Mouse (Mus musculus) heart, postnatal 10 days (tissue): ENCODE results near the gene Slc7a1. TPM values are rescaled to one million over a fixed set of nuclear protein-coding genes. Genes with fewer than 3 reads are reported as not detected.

ENCODE experiments used
- DNase-seq, 2 experiments: peaks; one replicate each; pipeline ENCODE4 v3.0.0; 2021
- intact Hi-C: fragments of 180-260 bp; cut with DNase I; formaldehyde crosslinking; loops from one replicate; pipeline ENCODE4 v1.15.1; 2025
- total RNA-seq, 2 experiments: library from RNA; stranded (reverse); gene quantifications; 2 replicates each; pipeline ENCODE4 v1.2.3; 2021

The Slc7a1 gene
- total RNA-seq: 10 to 100 TPM; 22.5 to 23.5 TPM

DNA sequence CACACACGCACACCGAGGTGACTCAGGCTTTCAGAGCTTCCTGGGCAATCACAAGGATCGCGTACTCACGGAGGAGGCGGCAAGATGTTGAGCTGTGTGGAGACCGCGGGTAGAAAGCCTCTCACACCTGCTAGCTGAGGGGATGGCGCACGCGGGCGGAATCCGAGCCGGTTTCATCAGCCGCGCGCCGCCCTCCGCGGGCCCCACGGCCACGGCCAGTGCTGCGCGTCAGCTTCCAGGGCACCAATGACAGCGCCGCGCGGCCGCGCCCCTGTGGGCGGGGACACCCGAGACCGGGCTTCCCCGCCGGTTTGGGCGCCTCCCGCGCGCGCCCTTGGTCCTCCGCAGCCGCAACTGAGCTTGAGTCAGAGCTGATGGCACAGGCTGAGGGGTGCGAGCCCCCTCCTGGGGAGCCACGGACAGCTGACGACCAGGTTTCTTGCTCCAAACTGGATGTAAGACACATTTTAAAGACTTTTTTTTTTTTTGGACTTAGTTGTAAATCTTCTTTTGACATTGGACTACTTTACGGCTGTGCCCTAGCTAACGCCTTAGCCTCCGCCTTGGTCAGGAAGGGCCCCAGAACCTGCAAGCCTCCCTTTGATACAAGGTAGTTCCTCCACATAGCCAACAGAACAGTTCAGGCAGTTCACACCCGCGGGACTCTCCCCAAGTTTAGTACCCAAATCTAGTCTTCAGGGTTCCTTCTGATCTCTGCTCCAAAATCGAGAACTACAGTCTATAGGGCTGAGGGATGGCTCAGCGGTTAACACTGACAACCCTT, at the start of gene Slc7a1:
Slc7a1 (minus strand) TSS at position 245 of the 784 bp plus-strand sequence.
- intact Hi-C loops: loop anchor here (5.0 kb wide), 2 partner anchors 47 to 58 kb away; no protein-coding TSS in a partner anchor
- DNase-seq: peak; percentile 90

GRCm38 (mm10) chr5:148444974-148445373, 45.3 kb upstream of the Slc7a1 start:
- intact Hi-C loops: loop anchor here (5.0 kb wide), 1 partner anchor 43 kb away; no protein-coding TSS in a partner anchor
- DNase-seq: no peak

- intact Hi-C loops: no loop called here
Observed at GRCm38 (mm10) chr5:148443734-148444133, 44.0 kb upstream of the Slc7a1 start.

GRCm38 (mm10) chr5:148435660-148436059, 36.0 kb upstream of the Slc7a1 start:
- intact Hi-C loops: no loop called here
- DNase-seq: no peak

More at GRCm38 (mm10) chr5:148443734-148444133, 44.0 kb upstream of the Slc7a1 start:
- peak; percentile 77 to 80 for DNase-seq

DNA sequence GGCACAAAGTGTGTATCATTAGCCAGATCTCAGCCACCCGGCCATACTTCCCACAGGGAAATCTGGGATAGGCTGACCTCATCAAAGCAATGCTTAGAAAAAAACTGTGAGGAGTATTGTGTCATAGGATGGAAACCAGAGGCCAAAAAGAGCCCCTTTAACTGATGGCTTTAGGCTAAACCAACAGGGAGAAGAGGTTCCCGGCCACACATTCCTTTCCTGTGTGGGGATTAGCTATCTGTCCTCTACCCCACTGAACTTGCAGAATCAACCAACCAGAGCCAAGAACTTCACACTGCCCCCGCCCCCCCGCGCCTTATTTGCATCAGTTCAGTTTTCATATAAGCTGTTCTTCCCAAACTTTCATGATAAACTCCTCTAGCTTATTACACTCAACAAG, 32.4 kb upstream of the Slc7a1 start:
- DNase-seq: no peak
- intact Hi-C loops: no loop called here

GRCm38 (mm10) chr5:148428846-148429245, 29.1 kb upstream of the Slc7a1 start:
- intact Hi-C loops: no loop called here

GRCm38 (mm10) chr5:148425136-148425535, 25.4 kb upstream of the Slc7a1 start:
- no peak for DNase-seq
- intact Hi-C loops: no loop called here

More at GRCm38 (mm10) chr5:148428846-148429245, 29.1 kb upstream of the Slc7a1 start:
- DNase-seq: no peak

DNA sequence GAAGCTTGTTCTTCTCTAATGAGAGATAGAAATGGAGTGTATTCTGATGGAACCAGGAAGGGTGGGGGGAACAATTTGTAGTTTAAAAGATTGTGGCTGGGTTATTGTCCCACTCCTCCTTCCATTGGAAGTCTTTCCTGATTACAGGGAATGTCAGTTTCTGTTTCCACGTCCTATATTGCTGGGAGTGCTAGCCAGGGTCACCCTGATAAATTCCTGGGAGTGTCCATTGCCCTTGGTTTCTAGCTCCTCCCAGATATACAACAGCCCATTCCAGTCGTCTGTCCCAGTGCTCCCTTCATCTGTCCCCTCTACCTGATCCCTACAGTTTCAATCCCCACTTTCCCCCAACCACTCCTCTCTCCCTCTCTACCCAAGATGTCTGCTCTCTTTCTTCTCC, 21.6 kb upstream of the Slc7a1 start:
- no peak for DNase-seq
- intact Hi-C loops: no loop called here

GRCm38 (mm10) chr5:148419112-148419526, 19.4 kb upstream of the Slc7a1 start:
- intact Hi-C loops: no loop called here
- DNase-seq: peak; percentile 64 to 65

- intact Hi-C loops: no loop called here
- DNase-seq: no peak
Observed at GRCm38 (mm10) chr5:148418436-148418835, 18.7 kb upstream of the Slc7a1 start.

- DNase-seq: no peak
- intact Hi-C loops: no loop called here
Observed at GRCm38 (mm10) chr5:148417756-148418155, 18.1 kb upstream of the Slc7a1 start.

GRCm38 (mm10) chr5:148416461-148416860, 16.8 kb upstream of the Slc7a1 start:
- intact Hi-C loops: no loop called here
- peak in 1 of 2 experiments; percentile 8 for DNase-seq

GRCm38 (mm10) chr5:148414233-148414632, 14.5 kb upstream of the Slc7a1 start:
- peak in 1 of 2 experiments; percentile 5 for DNase-seq
- intact Hi-C loops: no loop called here

DNA sequence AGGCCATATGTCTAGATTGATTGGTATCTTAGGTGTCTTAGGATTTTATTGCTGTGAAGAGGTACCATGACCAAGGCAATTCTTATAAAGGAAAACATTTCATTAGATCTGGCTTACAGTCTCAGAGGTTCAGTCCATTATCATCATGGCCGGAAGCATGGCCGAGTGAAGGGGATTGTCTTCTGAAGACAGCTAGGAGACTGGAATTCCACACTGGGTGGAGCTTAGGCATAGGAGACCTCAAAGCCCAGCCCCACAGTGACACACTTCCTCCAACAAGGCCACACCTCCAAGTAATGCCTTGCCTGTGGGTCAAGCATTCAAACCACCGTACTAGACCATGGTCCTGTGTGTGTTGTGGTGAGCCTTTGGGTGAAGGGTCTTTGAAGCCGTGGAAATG, 12.8 kb upstream of the Slc7a1 start:
- DNase-seq: no peak
- intact Hi-C loops: no loop called here

DNA sequence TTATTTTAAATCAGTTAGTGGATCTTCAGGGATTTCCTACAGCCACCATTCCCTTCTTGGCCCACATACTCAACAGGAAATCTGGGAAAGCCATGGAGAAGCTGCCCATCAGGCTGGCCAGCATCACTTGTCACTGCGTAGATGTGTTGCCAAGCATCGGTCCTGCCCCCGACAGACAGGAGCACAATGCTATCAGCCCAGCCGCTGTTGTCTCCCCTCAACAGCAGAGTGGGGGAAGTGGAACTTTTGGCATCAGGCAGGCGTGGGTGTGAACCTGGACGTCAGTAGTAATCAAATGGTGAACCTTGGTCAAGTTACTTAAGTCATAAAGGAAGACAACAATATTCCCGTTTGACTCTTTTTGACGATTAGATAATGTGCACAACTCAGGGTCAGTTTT, 9.8 kb upstream of the Slc7a1 start:
- DNase-seq: peak; percentile 49 to 51

GRCm38 (mm10) chr5:148406913-148407312, 7.2 kb upstream of the Slc7a1 start:
- intact Hi-C loops: no loop called here
- no peak for DNase-seq

More for the DNA sequence above, 9.8 kb upstream of the Slc7a1 start:
- intact Hi-C loops: no loop called here

GRCm38 (mm10) chr5:148404548-148404947, 4.8 kb upstream of the Slc7a1 start:
- no peak for DNase-seq
- intact Hi-C loops: loop anchor here (5.0 kb wide), 1 partner anchor 43 kb away; no protein-coding TSS in a partner anchor

DNA sequence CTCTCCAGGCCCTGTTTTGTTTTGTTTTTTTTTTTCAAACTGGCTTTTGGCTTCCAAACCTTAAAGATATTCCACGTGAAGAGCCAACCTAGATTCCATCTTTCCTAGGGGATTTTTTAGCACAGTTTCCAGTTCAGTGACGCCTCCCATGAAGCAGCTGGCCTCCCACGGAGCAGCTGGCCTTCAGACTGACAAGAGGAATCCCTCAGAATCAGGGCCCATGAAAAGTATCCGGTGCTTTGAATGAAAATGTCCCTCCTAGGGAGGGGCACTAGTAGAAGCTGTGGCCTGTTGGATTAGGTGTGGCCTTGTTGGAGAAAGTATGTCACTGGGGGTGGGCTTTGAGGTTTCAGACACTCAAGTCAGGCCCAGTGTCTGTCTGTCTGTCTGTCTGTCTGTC, 2.9 kb upstream of the Slc7a1 start:
- DNase-seq: no peak
- intact Hi-C loops: loop anchor here (5.0 kb wide), 1 partner anchor 45 kb away; no protein-coding TSS in a partner anchor

DNA sequence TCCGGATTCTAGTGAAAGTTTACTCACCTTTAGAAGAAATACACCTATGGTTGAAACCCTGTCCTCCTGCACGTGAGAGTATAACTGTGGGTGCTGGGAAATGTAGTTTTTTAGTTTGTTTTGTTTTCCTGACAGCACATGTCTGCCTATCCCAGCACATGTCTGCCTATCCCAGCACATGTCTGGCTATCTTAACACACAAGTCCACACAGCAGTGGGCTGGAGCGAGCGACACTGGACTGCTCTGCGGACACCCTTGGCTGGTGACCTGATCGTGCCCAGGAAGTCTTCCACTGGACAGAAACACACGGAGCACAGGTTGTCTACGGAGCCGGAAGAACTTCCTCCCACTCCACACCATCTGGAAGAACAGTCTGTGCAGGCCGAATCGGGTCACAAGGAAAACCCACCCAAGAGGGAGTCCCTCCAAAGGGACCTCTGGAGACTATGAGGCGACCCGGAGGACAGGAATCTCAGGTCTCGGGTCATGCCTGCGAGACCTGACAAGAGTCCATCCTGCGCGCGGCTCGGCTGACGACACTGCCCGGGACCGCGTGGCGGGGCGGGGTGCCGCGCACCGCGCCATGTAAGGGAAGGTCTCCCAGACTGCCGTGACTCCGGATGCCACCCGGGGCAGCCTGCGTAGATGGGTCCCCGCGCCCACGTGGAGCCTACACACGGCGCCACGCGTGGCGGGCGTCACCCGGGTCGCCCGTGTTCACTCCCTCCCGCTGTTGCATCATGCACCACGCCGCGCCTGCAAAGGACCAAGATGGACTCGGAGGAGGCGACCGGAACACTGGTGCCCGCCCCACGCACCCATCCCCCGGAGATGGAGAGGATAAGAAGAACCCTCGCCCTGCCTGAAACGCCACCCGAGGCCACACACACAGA, 691 bp downstream of the Slc7a1 start:
- intact Hi-C loops: loop anchor here (5.0 kb wide), 1 partner anchor 57 kb away; no protein-coding TSS in a partner anchor

GRCm38 (mm10) chr5:148398451-148398765, 1.3 kb downstream of the Slc7a1 start:
- no peak for DNase-seq
- intact Hi-C loops: loop anchor here (5.0 kb wide), 1 partner anchor 56 kb away; no protein-coding TSS in a partner anchor

More for the DNA sequence above, 691 bp downstream of the Slc7a1 start:
- DNase-seq: peak; percentile 53 to 71

DNA sequence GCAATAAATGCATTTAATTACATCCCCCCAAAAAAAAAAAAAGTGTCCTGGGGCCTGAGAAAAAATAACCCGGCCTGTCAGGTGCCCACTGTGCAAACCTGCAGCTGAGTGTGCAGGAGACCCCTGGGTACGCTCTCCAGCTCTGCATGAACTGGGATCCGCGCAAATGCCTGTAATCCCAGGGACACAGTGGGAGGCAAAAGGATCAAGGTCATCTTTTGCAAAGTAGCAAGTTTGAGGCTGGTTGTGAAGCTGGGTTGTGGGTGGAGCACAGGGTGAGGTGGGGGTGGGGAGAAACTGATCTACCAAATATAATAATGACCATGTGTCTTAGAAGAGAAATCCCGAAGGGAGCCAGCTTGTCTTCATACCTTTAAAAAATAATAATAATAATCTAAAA, 1.8 kb downstream of the Slc7a1 start:
- intact Hi-C loops: loop anchor here (5.0 kb wide), 1 partner anchor 56 kb away; no protein-coding TSS in a partner anchor
- no peak for DNase-seq
